Mouse (Mus musculus) embryonic facial prominence, embryonic 13.5 days (tissue): Measurements from ENCODE around the gene Arhgap8. TPM values are rescaled to one million over a fixed set of nuclear protein-coding genes. Genes with fewer than 3 reads are reported as not detected.
"Not testable (repeated sequence)": the region's sequence is repeated elsewhere in the genome, so short reads cannot be mapped to it uniquely, and the experiment has no call there.

Experiments
- ATAC-seq: fragments of 200-750 bp; cut with Nextera tagmentation; 2 replicates; pipeline ENCODE4 v1.8.0; 2017; ENCODE audit warnings: low read depth; ENCODE audit not compliant: insufficient number of reproducible peaks, insufficient read depth, low FRiP score, low TSS enrichment
- H3K27ac ChIP-seq: fragments of 300-500 bp; sonication (generic); 2 replicates; pipeline ENCODE4 v1.5.1; 2015; ENCODE audit warnings: moderate library complexity, mild to moderate bottlenecking, inconsistent platforms
- H3K27me3 ChIP-seq: fragments of 300-500 bp; sonication (generic); 2 replicates; pipeline ENCODE4 v1.6.1; 2015; ENCODE audit warnings: mild to moderate bottlenecking, inconsistent platforms
- H3K36me3 ChIP-seq: fragments of 300-500 bp; sonication (generic); 2 replicates; pipeline ENCODE4 v1.6.1; 2015; ENCODE audit warnings: mild to moderate bottlenecking, inconsistent platforms
- H3K4me1 ChIP-seq: fragments of 300-500 bp; sonication (generic); 2 replicates; pipeline ENCODE4 v1.6.1; 2015; ENCODE audit warnings: inconsistent platforms
- H3K4me2 ChIP-seq: fragments of 300-500 bp; sonication (generic); 2 replicates; pipeline ENCODE4 v1.6.1; 2015; ENCODE audit warnings: moderate library complexity, mild to moderate bottlenecking, inconsistent platforms
- H3K4me3 ChIP-seq: fragments of 300-500 bp; sonication (generic); 2 replicates; pipeline ENCODE4 v1.5.1; 2015; ENCODE audit warnings: mild to moderate bottlenecking, inconsistent platforms
- H3K9ac ChIP-seq: fragments of 300-500 bp; sonication (generic); 2 replicates; pipeline ENCODE4 v1.6.1; 2015; ENCODE audit warnings: mild to moderate bottlenecking, inconsistent platforms
- H3K9me3 ChIP-seq: fragments of 300-500 bp; sonication (generic); 2 replicates; pipeline ENCODE4 v1.6.1; 2016; ENCODE audit warnings: inconsistent platforms
- WGBS: fragments of 180-500 bp; shearing (Covaris S2); methylation state at CpG from one replicate; pipeline ENCODE4 v1.1.7; 2015; ENCODE audit warnings: mixed read lengths; 5-methylcytosine and 5-hydroxymethylcytosine counted together
- polyA plus RNA-seq: library from polyadenylated mRNA; unstranded; fragments of >200 nt; fragmentation: Nextera tagmentation; extraction: Ambion mirVana; gene quantifications from 2 replicates; pipeline ENCODE4 v1.2.1, GENCODE M21; 2015

The Arhgap8 gene
- polyA plus RNA-seq, 1 experiment from 2014 or later, result 3.9 TPM

DNA sequence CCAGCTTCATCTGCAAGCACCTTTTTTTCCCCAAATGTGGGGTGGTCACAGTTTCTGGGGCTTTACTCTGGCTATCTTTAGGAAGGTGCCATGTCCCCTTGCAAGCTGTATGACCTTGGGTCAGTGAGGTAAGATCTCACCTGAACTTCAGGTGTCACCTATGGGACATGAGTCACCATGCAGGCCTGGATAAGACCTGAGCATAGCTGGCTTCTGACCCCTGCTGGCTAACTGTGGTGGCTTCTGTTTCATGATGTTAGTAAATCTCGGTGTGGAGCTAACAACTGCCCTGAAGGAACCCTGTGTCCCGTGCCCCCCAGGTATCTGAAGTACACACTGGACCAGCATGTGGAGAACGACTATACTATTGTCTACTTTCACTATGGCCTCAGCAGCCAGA lies 21.7 kb downstream of the Arhgap8 start:
- H3K27ac ChIP-seq, result no peak overlapping the region
- H3K4me1 ChIP-seq, result peaks cover 2% of the 10 kb centered on the region
- ATAC-seq, result no peak
- no peaks in the 10 kb centered on the region for H3K36me3 ChIP-seq
- no peaks in the 10 kb centered on the region for H3K9me3 ChIP-seq
- H3K9ac ChIP-seq, result no peak overlapping the region
- 79% methylated on average over 3 of the region's 3 CpGs for WGBS
- H3K27me3 ChIP-seq, result no peaks in the 10 kb centered on the region
- no peak overlapping the region for H3K4me3 ChIP-seq
- H3K4me2 ChIP-seq, result no peak overlapping the region

DNA sequence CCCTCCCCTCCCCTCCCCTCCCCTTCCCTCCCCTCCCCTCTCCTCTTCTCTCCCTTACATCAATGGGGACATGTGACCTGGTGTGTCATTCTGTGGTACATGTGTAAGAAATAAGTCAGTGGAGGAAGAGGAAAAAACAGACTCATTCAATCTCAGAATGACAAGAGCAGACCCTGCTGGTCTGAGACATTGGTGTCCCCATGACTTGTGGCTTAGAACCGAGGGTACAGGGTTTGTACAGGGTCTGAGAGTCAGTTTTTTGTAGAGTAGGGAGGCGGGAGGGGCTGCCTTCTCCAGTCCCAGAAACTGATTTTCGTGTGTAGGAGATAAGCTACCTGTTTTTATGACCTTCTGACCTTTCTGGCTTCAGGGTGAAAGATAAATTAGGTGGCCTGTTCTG lies 23.5 kb downstream of the Arhgap8 start:
- ATAC-seq, result no peak
- no peaks in the 10 kb centered on the region for H3K36me3 ChIP-seq
- H3K27me3 ChIP-seq, result no peaks in the 10 kb centered on the region
- 6% methylated on average over 3 of the region's 3 CpGs for WGBS
- H3K9ac ChIP-seq, result no peak overlapping the region
- H3K4me3 ChIP-seq, result no peak overlapping the region
- no peak overlapping the region for H3K27ac ChIP-seq
- no peaks in the 10 kb centered on the region for H3K9me3 ChIP-seq
- no peaks in the 10 kb centered on the region for H3K4me1 ChIP-seq
- no peak overlapping the region for H3K4me2 ChIP-seq

DNA sequence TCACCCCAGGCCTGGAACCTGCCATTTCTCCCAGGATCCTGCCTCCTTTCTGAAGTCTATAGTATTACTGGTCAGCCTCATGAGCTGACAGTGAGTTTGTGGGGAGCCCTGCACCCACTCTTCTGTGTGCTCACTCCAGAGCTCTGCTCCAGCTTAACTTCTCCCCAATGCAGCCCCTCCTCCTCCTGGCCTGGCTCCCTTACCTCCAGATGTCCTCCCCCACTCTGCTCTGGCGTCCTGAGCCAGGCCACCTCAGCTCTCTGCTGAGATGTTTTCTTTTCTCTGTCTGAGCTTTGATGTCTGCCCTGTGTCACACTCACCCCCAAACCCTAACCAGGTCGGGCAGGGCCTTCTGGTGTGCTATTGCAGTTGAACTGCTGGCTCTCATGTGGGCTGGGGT lies 24.5 kb downstream of the Arhgap8 start:
- Histone ChIP-seq H3K9ac (0 out of 2 replicates have a peak overlapping the region, but pooled peaks have one; percentile 17), H3K27ac (no peak overlapping the region), H3K36me3 (no peaks in the 10 kb centered on the region), H3K4me2 (no peak overlapping the region), H3K9me3 (no peaks in the 10 kb centered on the region), H3K27me3 (no peaks in the 10 kb centered on the region), H3K4me3 (no peak overlapping the region), H3K4me1 (no peaks in the 10 kb centered on the region)
- no peak for ATAC-seq
- 15% methylated on average over 2 of the region's 2 CpGs for WGBS

DNA sequence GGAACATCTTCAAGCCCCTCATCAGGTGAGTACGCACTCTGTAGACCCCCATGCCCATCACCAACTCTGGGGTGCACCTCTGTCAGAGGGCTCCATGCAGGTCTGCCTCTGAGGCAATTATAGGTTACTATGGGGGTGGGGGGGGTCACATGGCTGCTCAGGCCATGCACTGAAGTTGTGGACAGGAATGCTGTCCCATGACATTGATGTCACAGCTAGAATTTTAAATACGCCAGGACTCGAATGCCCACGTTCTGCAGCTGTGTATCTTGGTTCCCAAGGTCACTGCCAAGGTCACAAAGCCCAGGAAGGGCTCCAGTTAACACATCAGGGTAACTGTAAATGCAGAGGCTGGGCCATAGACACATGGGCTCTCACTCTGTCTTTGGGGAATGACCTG lies 26.0 kb downstream of the Arhgap8 start:
- H3K4me2 ChIP-seq, result no peak overlapping the region
- no peaks in the 10 kb centered on the region for H3K9me3 ChIP-seq
- no peak overlapping the region for H3K9ac ChIP-seq
- H3K4me1 ChIP-seq, result no peaks in the 10 kb centered on the region
- H3K27me3 ChIP-seq, result no peaks in the 10 kb centered on the region
- ATAC-seq, result no peak
- no peak overlapping the region for H3K4me3 ChIP-seq
- H3K27ac ChIP-seq, result no peak overlapping the region
- 83% methylated on average over 4 of the region's 4 CpGs for WGBS
- H3K36me3 ChIP-seq, result no peaks in the 10 kb centered on the region

DNA sequence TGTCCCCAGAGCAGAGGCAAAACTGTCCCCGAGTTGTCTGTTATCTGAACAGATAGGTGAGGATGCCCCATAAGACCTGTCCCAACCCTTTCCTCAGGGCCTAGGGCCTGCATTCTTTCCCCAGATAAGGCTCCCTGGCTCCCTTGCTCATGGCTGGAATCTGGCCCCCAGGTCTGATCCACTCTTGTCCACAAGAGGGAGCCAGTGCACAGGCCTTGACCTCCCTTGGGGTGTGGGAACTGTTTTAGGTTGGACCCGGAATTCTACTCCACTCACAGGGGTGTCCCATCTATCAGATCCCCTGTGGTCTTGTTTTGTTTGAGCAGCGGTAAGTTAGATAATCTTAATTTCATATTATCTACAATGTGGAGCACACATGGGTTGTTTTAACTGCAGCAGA lies 35.1 kb downstream of the Arhgap8 start:
- no peak overlapping the region for H3K27ac ChIP-seq
- H3K4me1 ChIP-seq, result peaks cover 18% of the 10 kb centered on the region
- no peak overlapping the region for H3K4me2 ChIP-seq
- H3K9ac ChIP-seq, result no peak overlapping the region
- 0 out of 2 replicates have a peak, but pooled peaks have one; percentile 32 for ATAC-seq
- H3K9me3 ChIP-seq, result no peaks in the 10 kb centered on the region
- peaks cover 25% of the 10 kb centered on the region for H3K27me3 ChIP-seq
- H3K36me3 ChIP-seq, result no peaks in the 10 kb centered on the region
- H3K4me3 ChIP-seq, result no peak overlapping the region
- 12% methylated on average over 3 of the region's 3 CpGs for WGBS

DNA sequence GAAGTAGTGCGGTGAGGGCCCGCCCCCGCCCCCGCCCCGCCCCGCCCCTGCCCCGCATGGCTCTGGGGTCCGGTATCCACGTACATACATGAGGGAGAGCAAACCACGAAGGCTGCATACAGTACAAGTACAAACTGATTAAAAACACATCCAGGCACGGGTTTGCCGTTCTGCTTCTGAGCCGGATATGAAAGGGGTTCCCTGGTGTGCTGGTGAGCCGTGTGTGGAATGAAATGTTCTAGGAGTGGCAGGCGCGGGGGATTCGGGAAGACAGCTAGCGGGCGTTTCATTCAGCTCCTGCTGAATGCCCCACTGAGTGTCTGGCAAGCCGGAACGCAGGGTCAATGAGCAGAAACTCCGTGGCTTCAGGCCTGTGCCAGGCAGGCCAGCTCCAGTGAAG lies 36.6 kb downstream of the Arhgap8 start:
- peaks cover 18% of the 10 kb centered on the region for H3K4me1 ChIP-seq
- no peak for ATAC-seq
- 1% methylated on average over 21 of the region's 22 CpGs for WGBS
- H3K9ac ChIP-seq, result peak overlapping the region; percentile 49
- peak overlapping the region; percentile 32 for H3K4me3 ChIP-seq
- H3K4me2 ChIP-seq, result peak overlapping the region; percentile 64
- no peaks in the 10 kb centered on the region for H3K36me3 ChIP-seq
- peaks cover 25% of the 10 kb centered on the region for H3K27me3 ChIP-seq
- peak overlapping the region; percentile 51 for H3K27ac ChIP-seq
- H3K9me3 ChIP-seq, result no peaks in the 10 kb centered on the region

DNA sequence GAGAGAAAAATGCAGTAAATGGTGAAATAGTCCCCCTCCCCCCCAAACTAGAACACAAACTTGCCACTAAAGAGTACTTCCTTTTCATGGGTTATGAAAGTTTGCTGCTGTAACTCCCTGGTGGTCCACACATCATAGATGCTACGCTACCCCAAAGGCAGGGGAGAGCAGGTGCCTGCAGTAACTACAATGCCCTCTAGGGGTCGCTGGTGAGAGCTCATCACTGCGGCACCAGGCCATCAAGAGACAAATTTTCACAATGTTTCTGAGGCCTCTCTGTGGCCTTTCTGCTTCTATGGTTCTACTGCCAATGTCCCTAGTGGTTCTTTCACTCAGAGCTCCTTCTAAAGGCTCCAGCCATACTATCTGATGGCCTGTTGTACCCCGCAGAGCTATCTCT lies 38.6 kb downstream of the Arhgap8 start:
- 32% methylated on average over 4 of the region's 4 CpGs for WGBS

DNA sequence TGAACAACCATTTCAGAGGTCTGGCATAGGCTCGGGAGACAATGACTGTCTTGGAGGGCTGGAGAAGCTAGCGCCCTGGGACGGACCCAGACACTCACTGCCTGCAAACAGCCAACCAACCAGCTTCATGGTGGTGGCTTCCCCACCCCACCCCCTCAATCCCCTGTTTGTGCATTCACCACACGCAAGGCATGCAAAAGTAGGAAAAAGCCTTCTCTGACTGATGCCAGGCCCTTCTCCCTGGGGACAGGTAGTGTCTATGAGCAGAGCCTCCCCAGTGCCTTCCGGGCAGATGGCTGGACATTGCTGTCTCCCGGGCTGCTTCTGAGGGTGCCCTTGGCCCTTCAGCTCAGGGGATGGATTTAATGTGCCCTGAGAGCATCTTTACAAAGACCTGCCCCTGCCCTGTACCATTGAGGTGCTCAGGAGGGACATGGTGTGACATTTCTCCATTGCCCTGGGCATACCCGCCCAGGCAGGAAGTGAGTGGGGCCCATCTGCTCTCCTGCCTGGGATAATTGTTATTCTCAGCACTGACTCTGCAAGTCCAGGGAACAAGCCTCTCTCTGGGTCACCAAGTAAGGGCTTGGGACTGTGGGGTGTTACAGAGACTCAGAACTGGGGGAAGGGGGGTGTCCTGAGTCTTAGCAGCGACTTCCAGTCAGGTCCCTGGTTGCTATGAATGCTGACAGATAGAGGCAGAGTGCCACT lies 43.0 kb downstream of the Arhgap8 start:
- 61% methylated on average over 8 of the region's 8 CpGs for WGBS
- Histone ChIP-seq H3K27me3 (peaks cover 4% of the 10 kb centered on the region), H3K4me1 (peaks cover 6% of the 10 kb centered on the region; the same call in 1 of the 2 replicates), H3K4me3 (no peak overlapping the region), H3K4me2 (no peak overlapping the region), H3K9me3 (no peaks in the 10 kb centered on the region), H3K27ac (no peak overlapping the region), H3K36me3 (no peaks in the 10 kb centered on the region), H3K9ac (no peak overlapping the region)
- ATAC-seq, result no peak

More for the DNA sequence above, 38.6 kb downstream of the Arhgap8 start:
- Histone ChIP-seq H3K4me2 (no peak overlapping the region), H3K4me3 (no peak overlapping the region), H3K27me3 (peaks cover 23% of the 10 kb centered on the region), H3K27ac (no peak overlapping the region), H3K4me1 (peaks cover 23% of the 10 kb centered on the region), H3K9ac (no peak overlapping the region), H3K36me3 (no peaks in the 10 kb centered on the region), H3K9me3 (no peaks in the 10 kb centered on the region)
- no peak for ATAC-seq

DNA sequence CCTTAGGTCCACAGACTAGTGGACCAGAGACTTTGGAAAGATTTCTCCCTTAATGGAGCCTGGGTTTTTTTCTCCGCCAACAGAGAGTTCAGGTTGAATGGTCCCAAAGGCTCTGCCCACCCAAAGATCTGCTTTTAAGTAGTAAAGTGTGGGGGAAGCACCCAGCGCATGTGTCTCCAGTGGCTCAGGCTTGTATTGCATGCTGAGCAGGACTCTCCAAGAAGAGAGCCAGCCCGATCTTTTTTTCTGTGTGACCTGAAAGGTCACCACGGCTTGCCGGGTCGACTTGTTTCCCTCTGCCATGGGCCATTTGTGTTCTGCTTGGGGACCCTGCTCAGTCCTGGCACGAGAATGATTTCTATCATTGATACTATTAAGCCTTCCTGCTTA lies 43.6 kb downstream of the Arhgap8 start:
- Histone ChIP-seq H3K27me3 (no peaks in the 10 kb centered on the region), H3K4me1 (peaks cover 6% of the 10 kb centered on the region; the same call in 1 of the 2 replicates), H3K4me3 (no peak overlapping the region), H3K9ac (no peak overlapping the region), H3K27ac (no peak overlapping the region), H3K36me3 (no peaks in the 10 kb centered on the region), H3K9me3 (no peaks in the 10 kb centered on the region), H3K4me2 (no peak overlapping the region)
- no peak for ATAC-seq
- WGBS, result 17% methylated on average over 7 of the region's 7 CpGs

DNA sequence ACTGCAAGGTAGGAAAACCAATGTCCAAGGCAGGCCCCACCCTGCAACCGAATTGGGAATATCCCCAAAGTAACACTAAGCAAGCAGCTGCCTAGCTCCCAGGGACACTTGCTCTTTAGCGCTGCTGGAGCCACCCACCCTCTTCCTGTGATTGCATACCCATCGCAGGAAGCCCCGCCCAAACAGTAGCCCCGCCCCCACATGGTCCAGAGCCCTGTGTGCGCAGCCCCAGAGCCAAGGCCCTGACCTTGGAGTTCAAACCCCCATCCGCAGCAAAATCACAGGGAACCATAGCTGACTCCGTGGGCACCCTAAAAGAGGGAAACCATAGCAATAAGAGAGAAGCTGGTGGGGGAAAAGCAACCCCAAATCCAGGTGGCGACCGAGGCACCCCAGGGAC lies 46.8 kb downstream of the Arhgap8 start:
- 39% methylated on average over 10 of the region's 10 CpGs for WGBS
- Histone ChIP-seq H3K9ac (no peak overlapping the region), H3K27me3 (no peaks in the 10 kb centered on the region), H3K4me3 (no peak overlapping the region), H3K4me1 (peaks cover 14% of the 10 kb centered on the region), H3K27ac (no peak overlapping the region), H3K9me3 (no peaks in the 10 kb centered on the region), H3K36me3 (no peaks in the 10 kb centered on the region), H3K4me2 (no peak overlapping the region)
- ATAC-seq, result no peak

DNA sequence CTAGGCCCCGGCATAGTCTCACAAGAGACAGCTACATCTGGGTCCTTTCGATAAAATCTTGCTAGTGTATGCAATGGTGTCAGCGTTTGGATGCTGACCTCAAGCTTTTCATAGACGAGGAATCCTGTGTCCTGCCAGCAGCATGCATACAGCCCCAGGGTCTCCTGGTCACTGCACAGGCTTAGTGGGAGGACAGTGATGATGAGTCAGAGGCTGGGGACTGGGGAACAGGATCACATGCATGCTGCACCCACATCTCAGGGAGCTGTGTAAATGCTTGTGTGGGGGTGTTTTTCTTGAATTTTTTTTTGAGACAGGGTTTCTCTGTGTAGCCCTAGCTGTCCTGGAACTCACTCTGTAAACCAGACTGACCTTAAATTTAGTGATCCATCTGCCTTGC lies 48.7 kb downstream of the Arhgap8 start:
- not testable (repeated sequence) for H3K27ac ChIP-seq, H3K9ac ChIP-seq

DNA sequence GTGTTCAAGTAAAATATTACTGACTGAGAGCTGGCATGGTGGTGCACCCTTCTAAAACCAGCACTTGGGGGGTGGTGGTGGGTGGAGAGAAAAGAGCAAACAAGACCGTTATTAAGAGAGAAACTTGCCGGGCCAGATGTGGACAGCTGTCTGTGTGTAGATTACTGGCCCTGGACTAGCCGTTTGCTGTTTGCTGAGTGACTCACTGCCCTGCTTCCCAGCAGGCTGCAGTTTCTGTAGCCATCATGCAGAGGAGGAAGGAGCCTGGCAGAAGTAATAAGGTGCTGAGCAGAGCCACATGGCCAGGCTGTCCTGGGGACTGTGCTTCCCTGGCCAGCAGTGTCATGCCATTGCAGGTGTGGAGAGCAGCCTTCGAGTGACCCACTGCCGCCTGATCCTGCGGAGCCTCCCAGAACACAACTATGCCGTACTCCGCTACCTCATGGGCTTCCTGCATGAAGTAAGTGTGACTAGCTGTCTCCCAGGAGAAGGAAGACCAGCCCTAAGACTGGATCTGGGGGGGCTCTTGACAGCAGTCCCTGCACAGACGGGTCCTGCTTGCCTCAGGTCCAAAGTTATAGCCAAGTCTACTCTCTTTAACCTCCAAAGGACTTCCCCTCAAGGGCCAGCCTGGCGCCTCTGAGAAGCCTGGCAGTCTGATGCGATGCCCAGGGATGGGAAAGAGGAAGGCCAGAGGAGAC lies 49.9 kb downstream of the Arhgap8 start:
- Histone ChIP-seq H3K4me3 (no peak overlapping the region), H3K9ac (no peak overlapping the region), H3K36me3 (no peaks in the 10 kb centered on the region), H3K4me1 (peaks cover 38% of the 10 kb centered on the region), H3K27me3 (peaks cover 3% of the 10 kb centered on the region; the same call in 1 of the 2 replicates), H3K27ac (no peak overlapping the region), H3K9me3 (no peaks in the 10 kb centered on the region), H3K4me2 (no peak overlapping the region)
- 81% methylated on average over 11 of the region's 11 CpGs for WGBS
- no peak for ATAC-seq

More for the DNA sequence above, 48.7 kb downstream of the Arhgap8 start:
- H3K9me3 ChIP-seq, H3K4me2 ChIP-seq, H3K27me3 ChIP-seq, ATAC-seq, H3K4me3 ChIP-seq, H3K36me3 ChIP-seq: not testable (repeated sequence)
- peaks cover 28% of the 10 kb centered on the region for H3K4me1 ChIP-seq
- 82% methylated on average over 4 of the region's 4 CpGs for WGBS
